Mouse (Mus musculus) midbrain, embryonic 14.5 days (tissue): ENCODE data around the gene Agk. TPM values are rescaled to one million over a fixed set of nuclear protein-coding genes. Genes with fewer than 3 reads are reported as not detected.

Experiments used
- ATAC-seq: fragments of 200-750 bp; cut with Nextera tagmentation; 2 replicates; pipeline ENCODE4 v1.8.0; 2017; ENCODE audit warnings: moderate number of reproducible peaks, moderate library complexity; ENCODE audit not compliant: low FRiP score, low TSS enrichment
- DNase-seq: peaks from one replicate; pipeline ENCODE4 v3.0.0-alpha.2; 2015
- H3K27ac ChIP-seq: fragments of 300-500 bp; sonication (generic); replicated peaks from 2 replicates; pipeline ENCODE4 v1.5.1; 2014; ENCODE audit warnings: mild to moderate bottlenecking, low read depth, low read length, moderate library complexity
- H3K27me3 ChIP-seq: fragments of 300-500 bp; sonication (generic); 2 replicates; pipeline ENCODE4 v1.6.1; 2014; ENCODE audit warnings: low read length, control low read depth, mixed read lengths; ENCODE audit not compliant: control insufficient read depth, insufficient read depth
- H3K36me3 ChIP-seq: fragments of 300-500 bp; sonication (generic); 2 replicates; pipeline ENCODE4 v1.6.1; 2014; ENCODE audit warnings: low read length, control low read depth; ENCODE audit not compliant: control insufficient read depth, insufficient read depth
- H3K4me1 ChIP-seq: fragments of 300-500 bp; sonication (generic); 2 replicates; pipeline ENCODE4 v1.6.1; 2014; ENCODE audit warnings: mild to moderate bottlenecking, antibody characterized with exemption, low read length, control low read depth; ENCODE audit not compliant: control insufficient read depth, insufficient read depth
- H3K4me2 ChIP-seq: fragments of 300-500 bp; sonication (generic); 2 replicates; pipeline ENCODE4 v1.6.1; 2014; ENCODE audit warnings: mild to moderate bottlenecking, low read length, moderate library complexity
- H3K4me3 ChIP-seq: fragments of 300-500 bp; sonication (generic); replicated peaks from 2 replicates; pipeline ENCODE4 v1.5.1; 2014; ENCODE audit warnings: low read depth, low read length
- H3K9ac ChIP-seq: fragments of 300-500 bp; sonication (generic); replicated peaks from 2 replicates; pipeline ENCODE4 v1.6.1; 2014; ENCODE audit warnings: mild to moderate bottlenecking, low read length, moderate library complexity
- H3K9me3 ChIP-seq: fragments of 300-500 bp; sonication (generic); 2 replicates; pipeline ENCODE4 v1.6.1; 2016; ENCODE audit warnings: low read length, control low read depth, mixed read lengths; ENCODE audit not compliant: control insufficient read depth
- WGBS: fragments of 180-500 bp; shearing (Covaris S2); extraction: QIAGEN DNeasy Blood & Tissue Kit; methylation state at CpG from one replicate; pipeline ENCODE4 v1.1.7; 2014; 5-methylcytosine and 5-hydroxymethylcytosine counted together
- polyA plus RNA-seq: library from polyadenylated mRNA; unstranded; fragments of >200 nt; fragmentation: Nextera tagmentation; extraction: Ambion mirVana; gene quantifications from 2 replicates; pipeline ENCODE4 v1.2.1, GENCODE M21; 2014

Agk gene
- polyA plus RNA-seq, result 55.7 and 59.4 TPM in 2 replicates

DNA sequence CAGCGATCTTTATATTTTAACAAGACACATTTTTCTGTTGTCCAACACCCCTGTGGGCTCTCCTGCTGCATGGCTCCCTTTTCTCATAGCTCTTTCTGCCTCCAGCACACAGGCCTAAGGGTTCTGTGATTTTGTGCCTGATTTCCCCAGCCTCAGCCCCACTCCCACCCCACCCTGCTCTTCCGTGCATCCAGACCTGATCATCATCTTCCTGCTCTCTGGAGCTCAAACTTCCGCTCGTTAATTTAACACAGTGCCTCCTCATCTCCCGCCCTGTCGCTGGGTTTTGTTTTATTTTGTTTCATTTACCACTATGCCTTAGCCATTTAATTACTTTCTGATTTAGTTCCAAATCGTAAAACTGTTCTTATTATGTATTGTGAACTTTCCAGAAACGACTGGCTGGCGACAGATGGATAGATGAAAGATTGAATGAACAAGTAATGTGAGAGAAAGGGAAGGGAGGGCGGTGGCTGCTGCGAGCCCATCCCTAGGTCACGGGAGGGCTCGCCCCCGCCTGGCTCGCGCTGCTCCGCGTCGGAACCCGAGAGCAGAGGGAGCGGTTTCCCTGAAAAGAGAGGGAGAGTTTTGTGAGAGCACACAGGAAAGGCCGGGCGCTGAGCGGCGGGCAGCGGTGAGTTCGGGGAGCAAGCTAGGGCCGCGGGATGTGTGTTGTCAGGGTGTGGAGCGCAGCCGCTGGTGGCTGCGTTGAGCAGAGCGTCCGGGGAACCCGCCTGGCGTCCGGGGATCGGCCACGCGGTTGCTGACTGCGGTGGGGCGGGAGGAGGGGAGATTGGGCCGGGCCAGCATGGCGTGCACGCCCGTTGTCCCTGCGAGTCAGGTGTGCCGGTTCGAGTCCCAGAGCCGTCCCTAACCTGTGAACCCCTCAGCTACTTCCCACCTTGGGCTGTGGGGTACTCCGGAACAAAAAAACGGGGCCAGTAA lies at the start of gene Agk:
Gene Agk (plus strand): TSS at position 276 of the 945 bp plus-strand sequence.
- Histone ChIP-seq H3K9ac (peak within 1 kb of the TSS; percentile 80), H3K9me3 (no peaks in the 10 kb centered on the region), H3K4me3 (peak within 1 kb of the TSS; percentile 72), H3K27me3 (no peaks in the 10 kb centered on the region), H3K36me3 (peaks cover 8% of the 10 kb centered on the region), H3K4me1 (0 out of 2 replicates have a peak, but pooled peaks cover 2% of the 10 kb centered on the region), H3K27ac (peak within 1 kb of the TSS; percentile 87), H3K4me2 (peak within 1 kb of the TSS; percentile 64)
- peak; percentile 88 for DNase-seq
- WGBS, result 3% methylated on average over 52 of the region's 52 CpGs
- ATAC-seq, result peak; percentile 94

DNA sequence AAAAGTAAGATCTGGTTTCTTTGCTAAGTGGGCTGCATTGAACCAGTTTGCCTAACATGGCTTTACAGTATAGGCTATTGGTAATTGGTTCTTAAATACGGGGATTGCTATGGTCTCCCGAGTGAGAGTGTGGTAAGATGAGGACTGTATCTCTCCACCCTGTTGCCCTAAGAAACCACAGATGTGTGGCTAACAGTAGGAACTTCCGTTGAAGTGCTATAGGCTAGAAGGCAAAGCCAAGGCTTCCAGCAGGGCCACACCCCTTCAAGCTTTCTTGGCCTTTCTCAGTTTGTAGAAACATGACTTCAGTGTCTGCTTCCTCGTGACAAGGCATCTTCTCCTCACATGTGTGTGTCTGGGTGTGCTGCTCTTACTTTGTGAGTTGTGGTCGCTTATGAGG lies 24.3 kb upstream of the Agk start:
- no peaks in the 10 kb centered on the region for H3K27me3 ChIP-seq
- WGBS, result 80% methylated on average over 5 of the region's 5 CpGs
- H3K4me3 ChIP-seq, result no peak overlapping the region
- no peaks in the 10 kb centered on the region for H3K4me1 ChIP-seq
- no peak overlapping the region for H3K4me2 ChIP-seq
- H3K27ac ChIP-seq, result no peak overlapping the region
- H3K36me3 ChIP-seq, result no peaks in the 10 kb centered on the region
- no peaks in the 10 kb centered on the region for H3K9me3 ChIP-seq
- ATAC-seq (no peak), DNase-seq (no peak)
- H3K9ac ChIP-seq, result no peak overlapping the region

DNA sequence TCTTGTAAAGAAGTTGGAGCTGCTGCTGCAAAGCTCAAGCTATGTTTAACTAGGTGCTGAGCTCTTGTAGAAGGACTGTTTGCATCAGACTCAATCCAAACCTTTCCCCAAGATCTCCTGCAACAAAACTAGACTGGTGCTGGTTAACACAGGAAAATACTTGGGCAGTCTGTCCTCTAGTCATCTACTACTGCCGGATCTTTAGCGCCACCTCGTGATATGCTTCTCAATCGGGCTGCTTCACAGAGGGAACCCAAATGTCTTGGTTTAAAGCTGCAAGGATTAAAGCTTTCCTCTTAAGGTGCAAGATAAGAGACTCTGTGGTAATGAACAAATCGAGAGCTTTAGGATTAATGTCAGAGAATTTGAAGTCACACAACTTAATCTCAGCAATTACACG lies 21.6 kb upstream of the Agk start:
- Histone ChIP-seq H3K27ac (no peak overlapping the region), H3K27me3 (no peaks in the 10 kb centered on the region), H3K4me2 (no peak overlapping the region), H3K4me3 (no peak overlapping the region), H3K36me3 (no peaks in the 10 kb centered on the region), H3K9me3 (no peaks in the 10 kb centered on the region), H3K4me1 (no peaks in the 10 kb centered on the region), H3K9ac (no peak overlapping the region)
- 16% methylated on average over 6 of the region's 6 CpGs for WGBS
- DNase-seq (peak; percentile 90), ATAC-seq (peak; percentile 55; the same call in 1 of the 2 replicates)

DNA sequence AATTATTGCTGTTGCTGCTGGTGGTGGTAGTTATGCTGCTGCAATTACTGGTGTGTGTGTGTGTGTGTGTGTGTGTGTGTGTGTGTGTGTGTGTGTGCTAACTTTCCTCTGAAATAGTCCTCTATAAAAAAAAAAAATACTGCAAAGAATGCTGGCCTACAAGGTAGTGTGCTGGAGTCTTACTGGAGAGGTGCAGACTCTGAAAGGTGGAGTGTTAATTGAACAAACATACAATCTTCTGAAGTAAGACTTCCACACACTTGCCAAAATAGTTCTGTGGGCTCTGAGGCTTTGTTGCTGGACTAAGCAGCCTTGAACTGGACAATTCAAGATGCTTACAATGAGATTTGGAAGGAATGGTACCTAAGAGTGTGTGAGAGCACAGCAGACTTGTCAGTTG lies 20.0 kb upstream of the Agk start:
- Histone ChIP-seq H3K9me3 (no peaks in the 10 kb centered on the region), H3K27me3 (no peaks in the 10 kb centered on the region), H3K36me3 (no peaks in the 10 kb centered on the region), H3K4me1 (no peaks in the 10 kb centered on the region), H3K4me3 (no peak overlapping the region), H3K27ac (no peak overlapping the region), H3K9ac (no peak overlapping the region), H3K4me2 (no peak overlapping the region)
- ATAC-seq (no peak), DNase-seq (no peak)

DNA sequence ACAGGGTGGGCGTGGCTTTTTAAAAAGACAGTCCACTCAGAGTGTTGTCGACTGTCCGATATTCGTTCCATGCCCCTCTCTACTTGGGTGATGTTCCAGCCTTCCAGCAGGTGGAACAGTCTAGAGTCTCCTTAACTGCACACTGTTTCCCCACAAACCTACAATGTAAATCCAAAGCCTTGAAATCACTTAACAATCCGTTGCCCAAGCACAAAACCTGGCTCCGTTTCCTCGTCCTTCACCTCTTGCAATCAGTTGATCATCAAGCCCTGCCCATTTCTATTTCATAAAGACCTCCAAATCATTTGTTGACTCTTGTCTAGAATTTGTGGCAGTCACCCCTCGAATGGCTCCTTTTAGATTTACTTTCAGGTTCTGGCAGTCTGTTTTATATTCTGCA lies 1.4 kb downstream of the Agk start:
- Histone ChIP-seq H3K9me3 (no peaks in the 10 kb centered on the region), H3K36me3 (peaks cover 11% of the 10 kb centered on the region), H3K4me3 (peak overlapping the region; percentile 72; the same call in 1 of the 2 replicates), H3K27me3 (no peaks in the 10 kb centered on the region), H3K27ac (no peak overlapping the region), H3K9ac (no peak overlapping the region), H3K4me1 (0 out of 2 replicates have a peak, but pooled peaks cover 2% of the 10 kb centered on the region), H3K4me2 (peak overlapping the region; percentile 64)
- DNase-seq, result no peak
- no peak for ATAC-seq
- WGBS, result 89% methylated on average over 8 of the region's 8 CpGs

DNA sequence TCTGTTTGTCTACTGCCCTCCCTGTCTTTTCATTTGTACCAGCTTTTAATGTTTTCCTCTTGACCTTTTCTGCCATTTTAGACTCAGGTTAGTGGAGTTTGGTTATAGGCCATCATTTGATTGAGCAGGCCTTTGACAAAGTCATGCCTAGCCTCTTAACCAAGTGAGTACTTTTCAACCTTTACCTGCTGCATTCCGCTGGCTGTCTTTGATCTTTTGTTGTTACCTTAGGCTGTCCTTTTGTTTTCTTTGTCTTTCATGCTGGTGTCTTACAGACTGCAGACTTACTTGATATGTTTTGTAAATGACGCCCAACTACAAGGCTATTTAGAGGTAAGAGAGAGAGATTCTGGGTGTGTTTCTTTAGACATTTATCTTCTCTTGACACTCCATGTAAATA lies 8.5 kb downstream of the Agk start:
- no peak overlapping the region for H3K9ac ChIP-seq
- H3K4me3 ChIP-seq, result no peak overlapping the region
- H3K27me3 ChIP-seq, result no peaks in the 10 kb centered on the region
- ATAC-seq, result no peak
- H3K4me1 ChIP-seq, result no peaks in the 10 kb centered on the region
- no peak overlapping the region for H3K4me2 ChIP-seq
- no peaks in the 10 kb centered on the region for H3K9me3 ChIP-seq
- 79% methylated on average over 2 of the region's 2 CpGs for WGBS
- no peak overlapping the region for H3K27ac ChIP-seq
- peaks cover 46% of the 10 kb centered on the region for H3K36me3 ChIP-seq
- no peak for DNase-seq

DNA sequence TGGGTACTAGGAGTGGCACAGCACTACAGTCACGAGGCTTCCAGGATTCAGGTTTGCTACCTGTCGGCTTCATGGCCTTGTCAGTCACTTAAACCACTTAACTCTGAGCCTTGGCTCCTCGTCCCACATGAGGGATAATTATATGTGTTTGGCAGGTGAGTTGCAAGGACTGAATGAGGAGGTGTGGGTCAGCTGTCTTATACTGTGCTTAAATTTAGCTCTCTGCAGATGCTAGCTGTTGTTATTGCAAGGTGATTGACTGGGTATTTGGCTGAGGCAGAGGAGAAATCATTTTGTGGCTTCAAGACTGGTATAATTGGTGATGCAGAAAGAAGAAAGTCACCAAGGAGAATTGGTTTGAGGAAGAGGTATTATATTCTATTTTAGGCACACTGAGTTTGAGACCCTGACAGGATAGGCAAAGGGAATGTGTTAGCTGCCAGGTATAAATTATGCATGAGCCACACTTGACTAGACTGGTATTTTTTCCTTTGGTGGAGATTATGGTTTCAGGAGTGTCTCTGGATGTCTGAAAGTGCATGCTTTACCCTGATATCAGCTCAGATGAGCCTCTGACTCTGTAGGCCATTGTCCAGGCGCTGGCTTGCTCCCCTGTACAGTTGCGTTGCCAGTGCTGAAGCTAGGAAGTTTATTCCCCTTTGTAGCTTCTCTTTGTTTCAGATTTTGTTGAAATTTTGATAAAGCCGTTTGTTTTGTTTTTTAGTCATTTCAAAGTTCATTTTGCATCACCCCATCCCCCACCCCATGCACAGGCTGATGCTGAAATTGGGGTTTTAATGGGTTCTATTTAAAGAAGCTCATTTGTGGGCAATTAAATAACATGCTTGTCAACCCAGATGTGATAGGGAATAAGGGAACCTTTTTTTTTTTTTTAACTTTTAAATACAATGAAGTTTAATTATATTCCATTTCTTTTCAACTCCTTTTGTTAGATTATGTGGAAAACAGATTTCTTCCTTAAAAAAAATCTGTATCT lies 12.1 kb downstream of the Agk start:
- Histone ChIP-seq H3K27me3 (no peaks in the 10 kb centered on the region), H3K4me2 (no peak overlapping the region), H3K27ac (0 out of 2 replicates have a peak overlapping the region, but pooled peaks have one; percentile 33), H3K36me3 (peaks cover 27% of the 10 kb centered on the region), H3K9ac (no peak overlapping the region), H3K9me3 (no peaks in the 10 kb centered on the region), H3K4me1 (no peaks in the 10 kb centered on the region), H3K4me3 (no peak overlapping the region)
- 81% methylated on average over 6 of the region's 6 CpGs for WGBS
- no peak for ATAC-seq
- DNase-seq, result peak; percentile 52

DNA sequence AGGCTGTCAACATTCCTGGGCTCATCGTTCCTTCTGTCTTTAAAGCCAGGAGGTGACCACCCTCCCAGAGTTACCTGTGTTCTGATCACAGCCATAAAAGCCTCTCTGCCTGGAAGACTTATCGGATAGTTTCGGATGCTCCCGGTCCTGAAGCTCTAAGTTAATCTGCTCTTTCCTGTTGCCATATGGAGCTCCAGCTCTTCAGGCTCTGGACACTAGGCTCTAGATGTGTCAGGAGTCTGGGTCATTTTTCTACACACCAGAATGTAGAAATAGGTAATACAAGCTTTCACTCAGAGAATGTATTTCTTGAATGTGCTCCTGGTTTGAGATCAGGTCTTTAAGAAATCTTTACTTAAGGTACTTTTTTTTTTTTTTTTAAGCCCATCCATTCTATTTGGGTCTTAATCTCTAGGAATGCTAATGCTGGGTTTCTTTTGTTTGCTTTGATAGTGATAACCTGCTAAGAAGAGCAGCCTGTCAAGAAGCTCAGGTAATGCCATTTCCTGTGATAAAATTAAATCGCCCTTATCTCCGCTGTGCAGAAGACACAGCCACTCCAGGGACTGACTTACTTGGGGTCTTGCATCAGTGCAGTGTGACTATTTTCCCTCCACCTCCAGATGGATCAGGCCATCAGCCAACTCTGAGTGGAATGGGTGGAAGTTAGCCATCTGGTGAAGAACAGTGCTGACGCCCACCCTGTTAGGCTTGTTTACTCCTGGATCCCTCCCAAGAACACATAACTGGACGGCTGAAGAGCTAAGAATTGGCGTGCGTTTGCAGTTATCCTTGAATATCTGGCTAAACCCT lies 22.2 kb downstream of the Agk start:
- H3K4me3 ChIP-seq, result no peak overlapping the region

More for the DNA sequence above, 22.2 kb downstream of the Agk start:
- H3K36me3 ChIP-seq, result peaks cover under 1% of the 10 kb centered on the region; the same call in 1 of the 2 replicates
- 76% methylated on average over 10 of the region's 10 CpGs for WGBS
- ATAC-seq, result 0 out of 2 replicates have a peak, but pooled peaks have one; percentile 37
- DNase-seq, result peak; percentile 47
- H3K9me3 ChIP-seq, result no peaks in the 10 kb centered on the region
- no peaks in the 10 kb centered on the region for H3K4me1 ChIP-seq
- no peak overlapping the region for H3K4me2 ChIP-seq
- no peak overlapping the region for H3K9ac ChIP-seq
- no peaks in the 10 kb centered on the region for H3K27me3 ChIP-seq
- no peak overlapping the region for H3K27ac ChIP-seq
